Mouse (Mus musculus) lung, postnatal 0 days (tissue): ENCODE data around the gene Gpr161. TPM values are rescaled to one million over a fixed set of nuclear protein-coding genes. Genes with fewer than 3 reads are reported as not detected.

Source experiments
- ATAC-seq: fragments of 200-750 bp; cut with Nextera tagmentation; 2 replicates; pipeline ENCODE4 v1.8.0; 2017; ENCODE audit warnings: moderate library complexity
- DNase-seq: peaks from one replicate; pipeline ENCODE4 v3.0.0-alpha.2; 2016; ENCODE audit warnings: low spot score
- H3K27ac ChIP-seq: fragments of 300-500 bp; sonication (generic); 2 replicates; pipeline ENCODE4 v1.5.1; 2014; ENCODE audit warnings: antibody characterized with exemption, mild to moderate bottlenecking, low read length, mixed read lengths
- H3K27me3 ChIP-seq: fragments of 300-500 bp; sonication (generic); replicated peaks from 2 replicates; pipeline ENCODE4 v1.6.1; 2014; ENCODE audit warnings: low read length, mixed read lengths; ENCODE audit not compliant: insufficient read depth
- H3K36me3 ChIP-seq: fragments of 300-500 bp; sonication (generic); 2 replicates; pipeline ENCODE4 v1.6.1; 2014; ENCODE audit warnings: low read length, mixed read lengths; ENCODE audit not compliant: insufficient read depth
- H3K4me1 ChIP-seq: fragments of 300-500 bp; sonication (generic); 2 replicates; pipeline ENCODE4 v1.6.1; 2014; ENCODE audit warnings: antibody characterized with exemption, low read depth, low read length, mixed read lengths; ENCODE audit not compliant: insufficient read depth
- H3K4me2 ChIP-seq: fragments of 300-500 bp; sonication (generic); replicated peaks from 2 replicates; pipeline ENCODE4 v1.6.1; 2014; ENCODE audit warnings: low read depth, mild to moderate bottlenecking, low read length, moderate library complexity, mixed read lengths
- H3K4me3 ChIP-seq: fragments of 300-500 bp; sonication (generic); 2 replicates; pipeline ENCODE4 v1.5.1; 2014; ENCODE audit warnings: low read depth, low read length
- H3K9ac ChIP-seq: fragments of 300-500 bp; sonication (generic); replicated peaks from 2 replicates; pipeline ENCODE4 v1.6.1; 2014; ENCODE audit warnings: low read depth, mild to moderate bottlenecking
- H3K9me3 ChIP-seq: fragments of 300-500 bp; sonication (generic); 2 replicates; pipeline ENCODE4 v1.6.1; 2016; ENCODE audit warnings: low read length, mixed read lengths
- CTCF ChIP-seq: IDR thresholded peaks from 2 replicates; pipeline ENCODE4 v1.5.1; 2016; ENCODE audit warnings: antibody characterized with exemption, mild to moderate bottlenecking
- EP300 ChIP-seq: IDR thresholded peaks from 2 replicates; pipeline ENCODE4 v1.6.1; 2016; ENCODE audit warnings: antibody characterized with exemption, mild to moderate bottlenecking, control low read depth
- WGBS: fragments of 180-500 bp; shearing (Covaris S2); extraction: QIAGEN DNeasy Blood & Tissue Kit; methylation state at CpG from one replicate; pipeline ENCODE4 v1.1.7; 2014; 5-methylcytosine and 5-hydroxymethylcytosine counted together
- polyA plus RNA-seq: library from polyadenylated mRNA; unstranded; fragments of >200 nt; fragmentation: Nextera tagmentation; extraction: Ambion mirVana; gene quantifications from 2 replicates; pipeline ENCODE4 v1.2.1, GENCODE M21; 2015

Gene Gpr161
- polyA plus RNA-seq, 1 experiment from 2014 or later, result 0.56 TPM

GRCm38 (mm10) chr1:165330859-165331258 is 35.3 kb downstream of the Gpr161 start:
- H3K27ac ChIP-seq, result no peak overlapping the region
- no peaks in the 10 kb centered on the region for H3K27me3 ChIP-seq
- H3K9me3 ChIP-seq, result no peaks in the 10 kb centered on the region
- H3K4me3 ChIP-seq, result no peak overlapping the region
- ATAC-seq (no peak), DNase-seq (no peak)
- no peak for TF ChIP-seq CTCF
- no peak for TF ChIP-seq EP300
- 0 out of 2 replicates have a peak, but pooled peaks cover 10% of the 10 kb centered on the region for H3K36me3 ChIP-seq
- no peaks in the 10 kb centered on the region for H3K4me1 ChIP-seq
- H3K4me2 ChIP-seq, result no peak overlapping the region
- H3K9ac ChIP-seq, result no peak overlapping the region

- ATAC-seq (no peak), DNase-seq (no peak)
- Histone ChIP-seq H3K4me2 (no peak overlapping the region), H3K9ac (no peak overlapping the region), H3K36me3 (peaks cover 19% of the 10 kb centered on the region), H3K4me3 (no peak overlapping the region), H3K4me1 (no peaks in the 10 kb centered on the region), H3K27me3 (no peaks in the 10 kb centered on the region), H3K9me3 (no peaks in the 10 kb centered on the region), H3K27ac (no peak overlapping the region)
- no peak for TF ChIP-seq EP300
- no peak for TF ChIP-seq CTCF
- WGBS, result 75% methylated on average over 3 of the region's 3 CpGs
These were observed 37.2 kb downstream of the Gpr161 start for GRCm38 (mm10) chr1:165332797-165333196.

GRCm38 (mm10) chr1:165342126-165342525 is 46.5 kb downstream of the Gpr161 start:
- WGBS, result 55% methylated on average over 7 of the region's 7 CpGs
- Histone ChIP-seq H3K27me3 (no peaks in the 10 kb centered on the region), H3K9me3 (no peaks in the 10 kb centered on the region), H3K4me3 (no peak overlapping the region), H3K4me1 (no peaks in the 10 kb centered on the region), H3K36me3 (peaks cover 8% of the 10 kb centered on the region), H3K4me2 (no peak overlapping the region), H3K9ac (no peak overlapping the region), H3K27ac (no peak overlapping the region)
- DNase-seq (no peak), ATAC-seq (0 out of 2 replicates have a peak, but pooled peaks have one; percentile 23)
- TF ChIP-seq CTCF, result no peak
- TF ChIP-seq EP300, result no peak

GRCm38 (mm10) chr1:165344453-165344852 is 48.9 kb downstream of the Gpr161 start:
- WGBS, result 71% methylated on average over 4 of the region's 4 CpGs
- no peak overlapping the region for H3K9ac ChIP-seq
- no peak overlapping the region for H3K27ac ChIP-seq
- H3K36me3 ChIP-seq, result no peaks in the 10 kb centered on the region
- H3K4me3 ChIP-seq, result no peak overlapping the region
- no peaks in the 10 kb centered on the region for H3K9me3 ChIP-seq
- H3K4me1 ChIP-seq, result no peaks in the 10 kb centered on the region
- no peak for TF ChIP-seq CTCF
- no peak for TF ChIP-seq EP300
- H3K4me2 ChIP-seq, result no peak overlapping the region
- H3K27me3 ChIP-seq, result no peaks in the 10 kb centered on the region
- ATAC-seq, result no peak
- DNase-seq, result no peak

GRCm38 (mm10) chr1:165348627-165349026 is 53.0 kb downstream of the Gpr161 start:
- no peak for DNase-seq
- no peak for ATAC-seq

GRCm38 (mm10) chr1:165356347-165356746 is 60.8 kb downstream of the Gpr161 start:
- 29% methylated on average over 2 of the region's 2 CpGs for WGBS
- Histone ChIP-seq H3K9me3 (no peaks in the 10 kb centered on the region), H3K27ac (no peak overlapping the region), H3K9ac (no peak overlapping the region), H3K4me2 (no peak overlapping the region), H3K27me3 (no peaks in the 10 kb centered on the region), H3K4me1 (no peaks in the 10 kb centered on the region), H3K4me3 (no peak overlapping the region), H3K36me3 (peaks cover 5% of the 10 kb centered on the region; the same call in 1 of the 2 replicates)
- ATAC-seq (no peak), DNase-seq (no peak)
- TF ChIP-seq EP300, result no peak
- TF ChIP-seq CTCF, result no peak

More at GRCm38 (mm10) chr1:165348627-165349026, 53.0 kb downstream of the Gpr161 start:
- Histone ChIP-seq H3K4me3 (no peak overlapping the region), H3K4me1 (no peaks in the 10 kb centered on the region), H3K27me3 (no peaks in the 10 kb centered on the region), H3K36me3 (0 out of 2 replicates have a peak, but pooled peaks cover 9% of the 10 kb centered on the region), H3K27ac (no peak overlapping the region), H3K9me3 (no peaks in the 10 kb centered on the region), H3K9ac (no peak overlapping the region), H3K4me2 (no peak overlapping the region)
- no peak for TF ChIP-seq CTCF
- no peak for TF ChIP-seq EP300

GRCm38 (mm10) chr1:165363271-165363670 is 67.7 kb downstream of the Gpr161 start:
- Histone ChIP-seq H3K27ac (no peak overlapping the region), H3K4me2 (no peak overlapping the region), H3K9ac (no peak overlapping the region), H3K36me3 (no peaks in the 10 kb centered on the region), H3K27me3 (no peaks in the 10 kb centered on the region), H3K4me3 (no peak overlapping the region), H3K9me3 (no peaks in the 10 kb centered on the region), H3K4me1 (no peaks in the 10 kb centered on the region)
- 57% methylated on average over 2 of the region's 2 CpGs for WGBS
- no peak for TF ChIP-seq EP300
- no peak for TF ChIP-seq CTCF
- DNase-seq (peak; percentile 9), ATAC-seq (no peak)
